8 mouse cellular contexts compared by ENCODE assay signal in the genomic region with DNA sequence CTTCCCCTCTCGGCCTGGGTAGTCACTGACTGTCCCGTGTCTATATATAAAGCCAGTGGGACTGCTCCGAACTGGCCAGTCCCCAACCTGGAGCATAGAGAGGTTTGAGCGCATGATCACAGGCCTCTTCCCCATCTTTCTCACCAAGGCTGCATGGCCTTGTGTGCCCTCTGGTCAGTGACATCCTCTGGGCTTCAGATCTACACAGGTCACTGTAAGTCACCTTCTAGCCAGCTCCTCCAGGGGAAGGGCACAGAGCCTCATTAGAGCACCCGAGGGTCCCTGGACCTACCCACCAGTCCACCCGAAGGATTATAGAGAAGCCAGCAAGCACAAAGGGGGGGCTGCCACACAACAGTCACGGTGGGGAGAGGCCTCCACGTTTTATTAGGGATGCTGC. TPM values are rescaled to one million over a fixed set of nuclear protein-coding genes. Genes with fewer than 3 reads are reported as not detected.
A peak's percentile ranks its signal among the peaks of the same experiment; 100 is the strongest.
DNase-seq lines count a peak whose midpoint lies in the region; ATAC-seq and TF ChIP-seq lines count a peak whose summit lies in the region.

No protein-coding gene starts in this region.

- ATAC-seq in kidney, embryonic 14.5 days (ENCODE audit: low FRiP score, low TSS enrichment): no peak
- no peak for ATAC-seq in forebrain, embryonic 12.5 days (ENCODE audit: low FRiP score)
- ATAC-seq in limb, embryonic 14.5 days (ENCODE audit: low FRiP score, low read depth): no peak
- no peak for ATAC-seq in megakaryocyte-erythroid progenitor cell, adult 5-6 weeks (replicated peaks; ENCODE audit: low FRiP score, low TSS enrichment, poor library complexity, severe bottlenecking)

- H3K4me1 ChIP-seq in kidney, embryonic 14.5 days (ENCODE audit: control insufficient read depth, insufficient read depth, low read length): peaks cover 20% of the 10 kb centered on the region
- peaks cover 7% of the 10 kb centered on the region for H3K4me1 ChIP-seq in brown adipose tissue, adult 24 weeks (ENCODE audit: control insufficient read depth, insufficient read depth, insufficient read length, low read length)
- peaks cover 12% of the 10 kb centered on the region for H3K4me1 ChIP-seq in forebrain, embryonic 12.5 days
- H3K4me1 ChIP-seq in limb, embryonic 14.5 days (ENCODE audit: control insufficient read depth, insufficient read depth, low read length): peaks cover 27% of the 10 kb centered on the region

- DNase-seq in kidney, postnatal 14 days: no peak
- no peak for DNase-seq in limb, embryonic 14.5 days (ENCODE audit: low spot score)
- no peak for DNase-seq in ovary, adult 18-20 months (ENCODE audit: low spot score)
- no peak for DNase-seq in frontal cortex, postnatal 25 days (ENCODE audit: low spot score in 2 of 2)

- no peak overlapping the region for H3K9ac ChIP-seq in kidney, embryonic 14.5 days (ENCODE audit: low read depth, low read length)
- H3K9ac ChIP-seq in forebrain, embryonic 12.5 days: no peak overlapping the region
- H3K9ac ChIP-seq in limb, embryonic 14.5 days (ENCODE audit: low read depth, low read length, severe bottlenecking): no peak overlapping the region

- H3K4me3 ChIP-seq in kidney, embryonic 14.5 days (ENCODE audit: low read length): no peak overlapping the region
- H3K4me3 ChIP-seq in brown adipose tissue, adult 24 weeks (ENCODE audit: insufficient read depth, low read depth, low read length): no peak overlapping the region
- H3K4me3 ChIP-seq in forebrain, embryonic 12.5 days (replicated peaks): no peak overlapping the region
- no peak overlapping the region for H3K4me3 ChIP-seq in limb, embryonic 14.5 days (replicated peaks; ENCODE audit: low read length)

- H3K4me2 ChIP-seq in kidney, embryonic 14.5 days (replicated peaks; ENCODE audit: low read depth, low read length): no peak overlapping the region
- H3K4me2 ChIP-seq in forebrain, embryonic 12.5 days: no peak overlapping the region
- no peak overlapping the region for H3K4me2 ChIP-seq in limb, embryonic 14.5 days (replicated peaks; ENCODE audit: low read depth, low read length, severe bottlenecking)

- no peaks in the 10 kb centered on the region for H3K9me3 ChIP-seq in kidney, embryonic 14.5 days (ENCODE audit: control insufficient read depth, low read length)
- H3K9me3 ChIP-seq in forebrain, embryonic 12.5 days: no peaks in the 10 kb centered on the region
- H3K9me3 ChIP-seq in limb, embryonic 14.5 days (ENCODE audit: control insufficient read depth, low read length): no peaks in the 10 kb centered on the region

- peaks cover 36% of the 10 kb centered on the region for H3K36me3 ChIP-seq in kidney, embryonic 14.5 days (ENCODE audit: control insufficient read depth, insufficient read depth, low read length)
- peaks cover 48% of the 10 kb centered on the region for H3K36me3 ChIP-seq in forebrain, embryonic 12.5 days (replicated peaks)
- H3K36me3 ChIP-seq in limb, embryonic 14.5 days (ENCODE audit: control insufficient read depth, insufficient read depth, low read length): peaks cover 49% of the 10 kb centered on the region

- H3K27ac ChIP-seq in kidney, embryonic 14.5 days (ENCODE audit: low read depth, low read length): peak overlapping the region; percentile 86; the same call in 1 of the 2 replicates
- H3K27ac ChIP-seq in brown adipose tissue, adult 24 weeks (replicated peaks; ENCODE audit: low read depth, low read length): peak overlapping the region; percentile 92
- H3K27ac ChIP-seq in forebrain, embryonic 12.5 days: peak overlapping the region; percentile 57; the same call in 1 of the 2 replicates
- peak overlapping the region; percentile 91 for H3K27ac ChIP-seq in limb, embryonic 14.5 days (replicated peaks; ENCODE audit: low read depth, low read length)

- no peaks in the 10 kb centered on the region for H3K27me3 ChIP-seq in kidney, embryonic 14.5 days (ENCODE audit: control insufficient read depth, insufficient read depth, low read length)
- no peaks in the 10 kb centered on the region for H3K27me3 ChIP-seq in forebrain, embryonic 12.5 days
- H3K27me3 ChIP-seq in limb, embryonic 14.5 days (ENCODE audit: control insufficient read depth, insufficient read depth, low read length): no peaks in the 10 kb centered on the region

- TF ChIP-seq POLR2A in limb, embryonic 14.5 days (IDR thresholded peaks at IDR 0.05; ENCODE audit: borderline replicate concordance, extremely low read depth, insufficient read depth, insufficient read length): no peak

- WGBS in kidney, embryonic 14.5 days: 82% methylated on average over 8 of the region's 8 CpGs
- WGBS in forebrain, embryonic 12.5 days: 90% methylated on average over 8 of the region's 8 CpGs
- 84% methylated on average over 8 of the region's 8 CpGs for WGBS in limb, embryonic 14.5 days

RNA-seq across cellular contexts. Expression of a gene that starts 29.0 kb away (rescaled TPM):
- polyA plus RNA-seq in kidney, embryonic 14.5 days (2014; fragmentation: Nextera tagmentation; extraction: Ambion mirVana): 321 and 409 TPM in 2 replicates
- polyA plus RNA-seq in brown adipose tissue, adult 24 weeks (2012; ENCODE audit: insufficient read depth, insufficient read length, missing spikeins): 290 and 634 TPM in 2 replicates
- 252 and 256 TPM in 2 replicates for polyA plus RNA-seq in forebrain, embryonic 12.5 days (2016; fragmentation: Nextera tagmentation; extraction: Ambion mirVana)
- 216 and 283 TPM in 2 replicates for polyA plus RNA-seq in limb, embryonic 14.5 days (2012; rRNA removed)
- 296 and 305 TPM in 2 replicates for polyA plus RNA-seq in limb, embryonic 14.5 days (2014; fragmentation: Nextera tagmentation; extraction: Ambion mirVana)
- total RNA-seq in megakaryocyte-erythroid progenitor cell, adult 5-6 weeks (2014; fragmentation: Nextera tagmentation): 165 and 208 TPM in 2 replicates
- total RNA-seq in megakaryocyte-erythroid progenitor cell, adult 5-6 weeks (2017): 86.9 and 93.6 TPM in 2 replicates

RNA-seq across cellular contexts. Expression of a gene that starts 35.9 kb away (rescaled TPM):
- 9.3 and 11.8 TPM in 2 replicates for polyA plus RNA-seq in kidney, embryonic 14.5 days (2014; fragmentation: Nextera tagmentation; extraction: Ambion mirVana)
- polyA plus RNA-seq in brown adipose tissue, adult 24 weeks (2012; ENCODE audit: insufficient read depth, insufficient read length, missing spikeins): 1.1 and 1.9 TPM in 2 replicates
- polyA plus RNA-seq in forebrain, embryonic 12.5 days (2016; fragmentation: Nextera tagmentation; extraction: Ambion mirVana): 11.8 and 12.0 TPM in 2 replicates
- 24.4 and 32.4 TPM in 2 replicates for polyA plus RNA-seq in limb, embryonic 14.5 days (2012; rRNA removed)
- polyA plus RNA-seq in limb, embryonic 14.5 days (2014; fragmentation: Nextera tagmentation; extraction: Ambion mirVana): 14.1 and 19.3 TPM in 2 replicates
- 1.6 and 16.0 TPM in 2 replicates for total RNA-seq in megakaryocyte-erythroid progenitor cell, adult 5-6 weeks (2014; fragmentation: Nextera tagmentation)
- total RNA-seq in megakaryocyte-erythroid progenitor cell, adult 5-6 weeks (2017): 0.52 and 7.4 TPM in 2 replicates

RNA-seq across cellular contexts. Expression of a gene that starts 51.4 kb away (rescaled TPM):
- 15.0 and 27.9 TPM in 2 replicates for polyA plus RNA-seq in kidney, embryonic 14.5 days (2014; fragmentation: Nextera tagmentation; extraction: Ambion mirVana)
- polyA plus RNA-seq in brown adipose tissue, adult 24 weeks (2012; ENCODE audit: insufficient read depth, insufficient read length, missing spikeins): 3.6 and 6.7 TPM in 2 replicates
- 12.1 and 14.1 TPM in 2 replicates for polyA plus RNA-seq in forebrain, embryonic 12.5 days (2016; fragmentation: Nextera tagmentation; extraction: Ambion mirVana)
- polyA plus RNA-seq in limb, embryonic 14.5 days (2012; rRNA removed): 55.0 and 65.4 TPM in 2 replicates
- 19.8 and 26.8 TPM in 2 replicates for polyA plus RNA-seq in limb, embryonic 14.5 days (2014; fragmentation: Nextera tagmentation; extraction: Ambion mirVana)
- 0.70 and 4.9 TPM in 2 replicates for total RNA-seq in megakaryocyte-erythroid progenitor cell, adult 5-6 weeks (2014; fragmentation: Nextera tagmentation)
- 0.61 and 1.8 TPM in 2 replicates for total RNA-seq in megakaryocyte-erythroid progenitor cell, adult 5-6 weeks (2017)

RNA-seq across cellular contexts. Expression of a gene that starts 52.9 kb away (rescaled TPM):
- 13.2 and 16.9 TPM in 2 replicates for polyA plus RNA-seq in kidney, embryonic 14.5 days (2014; fragmentation: Nextera tagmentation; extraction: Ambion mirVana)
- 3.3 and 8.0 TPM in 2 replicates for polyA plus RNA-seq in brown adipose tissue, adult 24 weeks (2012; ENCODE audit: insufficient read depth, insufficient read length, missing spikeins)
- polyA plus RNA-seq in forebrain, embryonic 12.5 days (2016; fragmentation: Nextera tagmentation; extraction: Ambion mirVana): 21.5 and 25.0 TPM in 2 replicates
- polyA plus RNA-seq in limb, embryonic 14.5 days (2012; rRNA removed): 9.0 and 9.2 TPM in 2 replicates
- polyA plus RNA-seq in limb, embryonic 14.5 days (2014; fragmentation: Nextera tagmentation; extraction: Ambion mirVana): 13.6 and 14.5 TPM in 2 replicates
- 6.5 and 11.4 TPM in 2 replicates for total RNA-seq in megakaryocyte-erythroid progenitor cell, adult 5-6 weeks (2014; fragmentation: Nextera tagmentation)
- total RNA-seq in megakaryocyte-erythroid progenitor cell, adult 5-6 weeks (2017): 5.3 and 6.6 TPM in 2 replicates
